Mouse (Mus musculus): ENCODE measurements around the gene Suds3.

- TF ChIP-seq CTCF (IDR thresholded peaks at IDR 0.05; ENCODE audit: low read depth, low read length): peak; percentile 63
- no peak for TF ChIP-seq POLR2A (IDR thresholded peaks at IDR 0.05; ENCODE audit: extremely low read depth, insufficient read depth, low read length)
Measured at GRCm38 (mm10) chr5:117109522-117109921, 6.4 kb downstream of the Suds3 start.
